Mouse (Mus musculus): ENCODE measurements around the gene Eif2b2. TPM values are rescaled to one million over a fixed set of nuclear protein-coding genes. Genes with fewer than 3 reads are reported as not detected.

The Eif2b2 gene
- polyA plus RNA-seq (2014; fragmentation: Illumina TruSeq; extraction: RNeasy Lipid Tissue Mini Kit (QIAGEN cat#74804); ENCODE audit: insufficient read depth, low read depth, low replicate concordance): 43.1 TPM

DNA sequence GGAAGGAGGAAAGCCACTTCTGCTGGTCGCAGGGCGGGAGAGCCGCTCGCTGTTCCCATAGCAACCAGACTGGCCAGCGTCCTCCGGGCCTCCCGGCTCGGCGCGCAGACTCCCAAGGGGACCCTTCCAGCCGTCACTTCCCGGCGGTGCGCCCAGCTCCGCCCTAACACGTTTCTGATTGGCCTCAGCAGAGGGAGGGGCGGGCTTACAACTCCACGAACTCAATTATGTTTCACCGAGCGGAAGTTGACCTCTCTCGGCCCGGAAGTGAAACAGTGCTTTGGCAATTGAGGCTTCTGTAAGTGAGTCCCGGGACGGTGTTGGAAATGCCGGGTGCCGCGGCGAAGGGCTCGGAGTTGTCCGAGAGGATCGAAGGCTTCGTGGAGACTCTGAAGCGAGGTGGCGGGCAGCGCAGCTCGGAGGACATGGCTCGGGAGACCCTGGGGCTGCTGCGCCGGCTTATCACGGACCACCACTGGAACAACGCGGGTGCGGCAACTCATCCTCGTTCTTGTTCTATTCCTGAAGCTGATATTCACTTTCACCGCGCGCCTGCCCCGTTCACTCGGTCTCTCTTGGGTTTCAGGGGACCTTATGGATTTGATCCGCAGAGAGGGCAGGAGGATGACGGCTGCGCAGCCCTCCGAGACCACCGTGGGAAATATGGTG, at the start of gene Eif2b2:
Gene Eif2b2 (plus strand): TSS at position 246 of the 669 bp plus-strand sequence.

DNA sequence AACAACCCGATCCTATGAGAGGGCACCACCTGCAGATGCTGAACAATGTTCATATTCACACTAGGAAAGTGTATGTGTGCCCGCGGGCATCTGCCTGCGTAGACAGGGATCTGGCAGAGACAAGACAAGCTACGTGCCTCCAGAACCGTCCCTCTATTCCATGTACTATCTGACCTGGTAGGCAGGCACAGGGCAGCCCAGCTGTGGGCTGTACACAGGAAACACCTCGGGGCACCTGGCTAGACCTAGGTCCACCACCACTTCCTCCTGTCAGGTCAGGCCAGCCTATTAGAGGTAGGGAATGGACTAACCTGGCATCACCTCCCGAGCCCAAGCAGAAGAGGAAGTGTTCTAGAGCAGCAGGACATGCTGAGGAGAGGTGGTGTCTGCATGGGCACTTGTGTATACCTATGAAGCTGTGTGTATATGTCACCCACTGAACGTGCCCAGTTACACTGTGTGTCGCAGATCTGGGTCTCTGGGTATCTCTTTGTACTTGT, 41.5 kb upstream of the Eif2b2 start, which contains the start of gene Pgf:
Gene Pgf (minus strand): TSS at position 51 of the 500 bp plus-strand sequence.

GRCm38 (mm10) chr12:85270319-85270718, 51.0 kb downstream of the Eif2b2 start, which contains the start of gene Mlh3:
Gene Mlh3 (minus strand): TSS chr12:85270599.

Other genes with a start within 250 kb of the Eif2b2 start
- 88.6 TPM for gene Fcf1, start 248.6 kb upstream of the Eif2b2 start, polyA plus RNA-seq (2014; fragmentation: Illumina TruSeq; extraction: RNeasy Lipid Tissue Mini Kit (QIAGEN cat#74804); ENCODE audit: insufficient read depth, low read depth, low replicate concordance)
- gene Arel1, start 248.6 kb upstream of the Eif2b2 start, polyA plus RNA-seq (2014; fragmentation: Illumina TruSeq; extraction: RNeasy Lipid Tissue Mini Kit (QIAGEN cat#74804); ENCODE audit: insufficient read depth, low read depth, low replicate concordance): 8.1 TPM
- 16.3 TPM for gene Ylpm1, start 223.2 kb upstream of the Eif2b2 start, polyA plus RNA-seq (2014; fragmentation: Illumina TruSeq; extraction: RNeasy Lipid Tissue Mini Kit (QIAGEN cat#74804); ENCODE audit: insufficient read depth, low read depth, low replicate concordance)
- 1.7 TPM for gene Prox2, start 108.7 kb upstream of the Eif2b2 start, polyA plus RNA-seq (2014; fragmentation: Illumina TruSeq; extraction: RNeasy Lipid Tissue Mini Kit (QIAGEN cat#74804); ENCODE audit: insufficient read depth, low read depth, low replicate concordance)
- 61.4 TPM for gene Dlst, start 108.6 kb upstream of the Eif2b2 start, polyA plus RNA-seq (2014; fragmentation: Illumina TruSeq; extraction: RNeasy Lipid Tissue Mini Kit (QIAGEN cat#74804); ENCODE audit: insufficient read depth, low read depth, low replicate concordance)
- 0.41 TPM for gene Rps6kl1, start 68.2 kb upstream of the Eif2b2 start, polyA plus RNA-seq (2014; fragmentation: Illumina TruSeq; extraction: RNeasy Lipid Tissue Mini Kit (QIAGEN cat#74804); ENCODE audit: insufficient read depth, low read depth, low replicate concordance)
- gene Pgf, start 41.7 kb upstream of the Eif2b2 start, polyA plus RNA-seq (2014; fragmentation: Illumina TruSeq; extraction: RNeasy Lipid Tissue Mini Kit (QIAGEN cat#74804); ENCODE audit: insufficient read depth, low read depth, low replicate concordance): 5.2 TPM
- 6.7 TPM for gene Mlh3, start 51.1 kb downstream of the Eif2b2 start, polyA plus RNA-seq (2014; fragmentation: Illumina TruSeq; extraction: RNeasy Lipid Tissue Mini Kit (QIAGEN cat#74804); ENCODE audit: insufficient read depth, low read depth, low replicate concordance)
- 41.0 TPM for gene Acyp1, start 69.0 kb downstream of the Eif2b2 start, polyA plus RNA-seq (2014; fragmentation: Illumina TruSeq; extraction: RNeasy Lipid Tissue Mini Kit (QIAGEN cat#74804); ENCODE audit: insufficient read depth, low read depth, low replicate concordance)
- gene Zc2hc1c, start 69.1 kb downstream of the Eif2b2 start, polyA plus RNA-seq (2014; fragmentation: Illumina TruSeq; extraction: RNeasy Lipid Tissue Mini Kit (QIAGEN cat#74804); ENCODE audit: insufficient read depth, low read depth, low replicate concordance): 2.2 TPM
- gene Nek9, start 119.9 kb downstream of the Eif2b2 start, polyA plus RNA-seq (2014; fragmentation: Illumina TruSeq; extraction: RNeasy Lipid Tissue Mini Kit (QIAGEN cat#74804); ENCODE audit: insufficient read depth, low read depth, low replicate concordance): 33.6 TPM
- 156 TPM for gene Tmed10, start 155.4 kb downstream of the Eif2b2 start, polyA plus RNA-seq (2014; fragmentation: Illumina TruSeq; extraction: RNeasy Lipid Tissue Mini Kit (QIAGEN cat#74804); ENCODE audit: insufficient read depth, low read depth, low replicate concordance)